Mouse (Mus musculus) cerebellum, adult 2 months (tissue): ENCODE measurements around the gene Ano2.

Source experiments
- CTCF ChIP-seq: fragments of 200-500 bp; IDR thresholded peaks from 2 replicates; pipeline ENCODE4 v1.5.1; 2011; ENCODE audit warnings: low read depth, mild to moderate bottlenecking, control low read depth, low read length, moderate library complexity, borderline replicate concordance; ENCODE audit not compliant: insufficient read depth
- POLR2A ChIP-seq: fragments of 200-500 bp; IDR thresholded peaks from 2 replicates; pipeline ENCODE4 v1.6.1; 2011; ENCODE audit warnings: low read length, control low read depth, borderline replicate concordance; ENCODE audit not compliant: insufficient read depth

DNA sequence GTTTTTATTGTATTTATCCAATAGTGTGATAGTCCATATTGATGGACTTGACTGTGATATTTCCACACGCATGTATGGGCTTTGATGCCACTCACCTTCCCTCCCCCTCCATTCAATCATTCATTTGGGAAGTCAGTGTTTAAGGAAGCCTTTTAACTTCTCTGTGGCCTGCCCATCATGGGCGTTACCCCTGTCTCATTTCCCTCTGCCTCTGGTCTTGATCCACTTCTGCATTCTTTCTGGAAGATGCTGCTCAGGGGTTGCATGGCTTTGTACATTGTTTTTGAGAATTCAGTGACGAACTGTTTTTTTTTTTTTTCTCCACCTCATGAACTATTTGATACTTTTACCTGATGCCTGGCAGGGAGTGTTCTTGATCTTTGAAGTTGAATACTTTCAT is 38.9 kb upstream of the Ano2 start:
- TF ChIP-seq POLR2A: no peak
- TF ChIP-seq CTCF: no peak
